31 mouse cellular contexts compared by ENCODE assay signal in the genomic region with DNA sequence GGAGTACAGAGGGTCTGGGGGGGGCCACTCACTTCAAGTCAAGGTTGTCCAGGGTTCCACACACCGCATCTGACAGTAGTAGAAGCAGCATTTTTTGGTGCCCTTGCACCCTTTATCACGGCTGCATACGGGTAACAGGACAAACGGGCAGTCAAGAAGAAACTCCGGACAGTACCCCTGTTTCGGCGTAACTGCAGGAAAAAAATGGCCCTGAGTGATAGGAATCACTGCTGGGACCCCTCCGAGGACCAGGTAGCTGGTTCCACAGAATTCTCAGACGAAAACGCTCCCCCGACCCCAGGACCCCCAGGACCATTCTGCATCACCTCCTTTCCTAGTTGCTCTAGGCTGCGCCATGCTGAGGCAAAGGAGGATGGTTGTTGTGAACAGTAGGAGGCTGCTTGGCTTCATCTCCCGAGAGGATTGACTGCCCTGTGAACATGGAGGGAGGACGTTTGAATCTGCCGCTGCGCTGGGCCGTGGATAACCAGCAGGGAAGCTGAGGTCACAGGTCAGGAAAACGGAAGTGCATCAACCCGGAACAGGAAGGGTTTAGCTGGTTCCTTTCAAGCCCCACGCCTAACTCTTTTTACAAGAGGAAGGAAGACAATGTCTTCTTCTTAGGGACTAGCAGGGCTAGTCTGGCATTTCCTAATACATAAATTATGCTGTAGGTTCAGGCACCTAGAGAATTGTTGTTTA. TPM values are rescaled to one million over a fixed set of nuclear protein-coding genes. Genes with fewer than 3 reads are reported as not detected.
"Had no signal": no experiment of that assay in that cellular context is flagged by ENCODE, and none has a peak within 500 bp of the region (broad histone marks: within the 10 kb centered on the region; RNA-seq: fewer than 3 reads in every experiment).

A gene (minus strand): TSS at position 505 of the 702 bp plus-strand sequence.

- H3K27me3 ChIP-seq: limb, embryonic 13.5 days; liver, embryonic 12.5 days; liver, embryonic 15.5 days; lung, embryonic 15.5 days; midbrain, embryonic 12.5 days; neural tube, embryonic 13.5 days; stomach, embryonic 15.5 days had no signal

- ATAC-seq: liver, embryonic 12.5 days; midbrain, embryonic 16.5 days had no signal

- H3K4me3 ChIP-seq: limb, embryonic 10.5 days; limb, embryonic 13.5 days; liver, embryonic 12.5 days; liver, embryonic 15.5 days; lung, embryonic 15.5 days; megakaryocyte, embryonic 14.5 days; midbrain, embryonic 12.5 days; myocyte; neural tube, embryonic 13.5 days; stomach, embryonic 15.5 days had no signal

- H3K4me2 ChIP-seq: limb, embryonic 13.5 days; liver, embryonic 12.5 days; liver, embryonic 15.5 days; lung, embryonic 15.5 days; midbrain, embryonic 12.5 days; neural tube, embryonic 13.5 days; stomach, embryonic 15.5 days had no signal

- H3K4me1 ChIP-seq: limb, embryonic 13.5 days; liver, embryonic 12.5 days; liver, embryonic 15.5 days; lung, embryonic 15.5 days; megakaryocyte, embryonic 14.5 days; midbrain, embryonic 12.5 days; neural tube, embryonic 13.5 days; stomach, embryonic 15.5 days had no signal

- DNase-seq: kidney, adult 8-10 months; kidney, postnatal 14 days; kidney, postnatal 4 days; layer of hippocampus, adult 9-11 months; liver; lung, adult 18-20 months; lung, postnatal 10 days; lung, postnatal 36 days; right cerebral cortex, postnatal 25 days; spleen, adult 18-20 months; thymus, adult 2 months; thymus, postnatal 14 days; thymus, postnatal 4 days had no signal

- H3K27ac ChIP-seq: limb, embryonic 10.5 days; limb, embryonic 13.5 days; liver, embryonic 12.5 days; liver, embryonic 15.5 days; lung, embryonic 15.5 days; midbrain, embryonic 12.5 days; neural tube, embryonic 13.5 days; stomach, embryonic 15.5 days had no signal

- H3K9ac ChIP-seq: limb, embryonic 13.5 days; liver, embryonic 12.5 days; liver, embryonic 15.5 days; lung, embryonic 15.5 days; midbrain, embryonic 12.5 days; neural tube, embryonic 13.5 days; stomach, embryonic 15.5 days had no signal

- H3K36me3 ChIP-seq: limb, embryonic 10.5 days; limb, embryonic 13.5 days; liver, embryonic 12.5 days; liver, embryonic 15.5 days; lung, embryonic 15.5 days; midbrain, embryonic 12.5 days; neural tube, embryonic 13.5 days; stomach, embryonic 15.5 days had no signal

- H3K9me3 ChIP-seq: limb, embryonic 10.5 days; limb, embryonic 13.5 days; liver, embryonic 15.5 days; lung, embryonic 15.5 days; midbrain, embryonic 12.5 days; neural tube, embryonic 13.5 days; stomach, embryonic 15.5 days had no signal

RNA-seq across cellular contexts. Expression of the gene that starts here (rescaled TPM):
- total RNA-seq: layer of hippocampus, adult 18-20 months; layer of hippocampus, postnatal 25 days; left cerebral cortex, adult 18-20 months; left cerebral cortex, postnatal 25 days; monocyte, adult 5-6 weeks; neutrophil, adult 5-6 weeks had no signal
- polyA plus RNA-seq: kidney, embryonic 16.5 days; limb, embryonic 10.5 days; limb, embryonic 13.5 days; liver, embryonic 12.5 days; liver, embryonic 15.5 days; lung, embryonic 15.5 days; midbrain, embryonic 12.5 days; midbrain, embryonic 16.5 days; myocyte; neural tube, embryonic 13.5 days; stomach, embryonic 15.5 days; thymus, adult 2 months had no signal
